Mouse (Mus musculus): ENCODE measurements around the gene Zdhhc16. TPM values are rescaled to one million over a fixed set of nuclear protein-coding genes. Genes with fewer than 3 reads are reported as not detected.
"Not testable (repeated sequence)": the region's sequence is repeated elsewhere in the genome, so short reads cannot be mapped to it uniquely, and the experiment has no call there.

The Zdhhc16 gene
- polyA plus RNA-seq, 1 experiment from 2014 or later = 47.8 TPM

- Histone ChIP-seq H3K9ac (ENCODE audit: low read length) (no peak overlapping the region), H3K4me2 (ENCODE audit: low read length) (no peak overlapping the region), H3K4me1 (ENCODE audit: control insufficient read depth in 2 of 2, insufficient read depth in 2 of 2, low read length in 2 of 2) (peaks cover 11 to 28% of the 10 kb centered on the region in 2 experiments), H3K27me3 (ENCODE audit: control insufficient read depth, insufficient read depth, low read length) (no peaks in the 10 kb centered on the region), H3K27ac (replicated peaks in 1 of 2; ENCODE audit: control insufficient read depth in 1 of 2, insufficient read depth in 1 of 2, low read depth in 2 of 2, low read length in 2 of 2) (no peak overlapping the region), H3K9me3 (ENCODE audit: control insufficient read depth, low read length) (no peaks in the 10 kb centered on the region), H3K36me3 (ENCODE audit: control insufficient read depth, insufficient read depth, low read length) (peaks cover 15% of the 10 kb centered on the region), H3K4me3 (ENCODE audit: control insufficient read depth in 1 of 2, insufficient read depth in 1 of 2, low read depth in 1 of 2, low read length in 2 of 2) (no peak overlapping the region)
- no peak for ATAC-seq (ENCODE audit: insufficient number of reproducible peaks, insufficient read depth, low FRiP score, low read depth)
- WGBS = 90% methylated on average over 2 of the region's 2 CpGs
Observed at GRCm38 (mm10) chr19:41910396-41910795, 22.9 kb upstream of the Zdhhc16 start.

GRCm38 (mm10) chr19:41911178-41912073 is 21.9 kb upstream of the Zdhhc16 start, which contains the start of gene Pgam1:
TSS of gene Pgam1 (plus strand) at chr19:41911923.
- H3K4me3 ChIP-seq (ENCODE audit: control insufficient read depth in 1 of 2, insufficient read depth in 1 of 2, low read depth in 1 of 2, low read length in 2 of 2) = peak within 1 kb of the TSS; percentile 98 to 99
- peak; percentile 93 for ATAC-seq (ENCODE audit: insufficient number of reproducible peaks, insufficient read depth, low FRiP score, low read depth)
- WGBS = 5% methylated on average over 54 of the region's 54 CpGs
- H3K4me1 ChIP-seq (ENCODE audit: control insufficient read depth in 2 of 2, insufficient read depth in 2 of 2, low read length in 2 of 2) = peaks cover 11 to 25% of the 10 kb centered on the region in 2 experiments
- H3K9ac ChIP-seq (ENCODE audit: low read length) = peak within 1 kb of the TSS; percentile 100
- no peaks in the 10 kb centered on the region for H3K27me3 ChIP-seq (ENCODE audit: control insufficient read depth, insufficient read depth, low read length)
- H3K36me3 ChIP-seq (ENCODE audit: control insufficient read depth, insufficient read depth, low read length) = peaks cover 25% of the 10 kb centered on the region
- H3K4me2 ChIP-seq (ENCODE audit: low read length) = peak within 1 kb of the TSS; percentile 77
- H3K9me3 ChIP-seq (ENCODE audit: control insufficient read depth, low read length) = no peaks in the 10 kb centered on the region
- peak within 1 kb of the TSS; percentile 97 to 98 for H3K27ac ChIP-seq (replicated peaks in 1 of 2; ENCODE audit: control insufficient read depth in 1 of 2, insufficient read depth in 1 of 2, low read depth in 2 of 2, low read length in 2 of 2)

- Histone ChIP-seq H3K36me3 (ENCODE audit: control insufficient read depth, insufficient read depth, low read length) (peaks cover 35% of the 10 kb centered on the region), H3K27ac (replicated peaks in 1 of 2; ENCODE audit: control insufficient read depth in 1 of 2, insufficient read depth in 1 of 2, low read depth in 2 of 2, low read length in 2 of 2) (peak overlapping the region; percentile 97 to 98), H3K4me3 (ENCODE audit: control insufficient read depth in 1 of 2, insufficient read depth in 1 of 2, low read depth in 1 of 2, low read length in 2 of 2) (peak overlapping the region; percentile 98 to 99), H3K27me3 (ENCODE audit: control insufficient read depth, insufficient read depth, low read length) (no peaks in the 10 kb centered on the region), H3K4me1 (ENCODE audit: control insufficient read depth in 2 of 2, insufficient read depth in 2 of 2, low read length in 2 of 2) (peaks cover 5 to 16% of the 10 kb centered on the region in 2 experiments), H3K9me3 (ENCODE audit: control insufficient read depth, low read length) (no peaks in the 10 kb centered on the region), H3K4me2 (ENCODE audit: low read length) (peak overlapping the region; percentile 77), H3K9ac (ENCODE audit: low read length) (peak overlapping the region; percentile 100)
- WGBS = 2% methylated on average over 50 of the region's 53 CpGs
- ATAC-seq (ENCODE audit: insufficient number of reproducible peaks, insufficient read depth, low FRiP score, low read depth) = peak; percentile 62
Observed at GRCm38 (mm10) chr19:41912121-41913080, 20.9 kb upstream of the Zdhhc16 start.

- peak overlapping the region; percentile 98 to 99 for H3K4me3 ChIP-seq (ENCODE audit: control insufficient read depth in 1 of 2, insufficient read depth in 1 of 2, low read depth in 1 of 2, low read length in 2 of 2)
- H3K9ac ChIP-seq (ENCODE audit: low read length) = peak overlapping the region; percentile 100
- H3K4me2 ChIP-seq (ENCODE audit: low read length) = peak overlapping the region; percentile 77
- H3K36me3 ChIP-seq (ENCODE audit: control insufficient read depth, insufficient read depth, low read length) = peaks cover 42% of the 10 kb centered on the region
- ATAC-seq (ENCODE audit: insufficient number of reproducible peaks, insufficient read depth, low FRiP score, low read depth) = no peak
- H3K27ac ChIP-seq (replicated peaks in 1 of 2; ENCODE audit: control insufficient read depth in 1 of 2, insufficient read depth in 1 of 2, low read depth in 2 of 2, low read length in 2 of 2) = peak overlapping the region in 1 of 2 experiments; percentile 97; a peak in 2 of 4 replicates
- WGBS = 23% methylated on average over 6 of the region's 6 CpGs
- no peaks in the 10 kb centered on the region for H3K27me3 ChIP-seq (ENCODE audit: control insufficient read depth, insufficient read depth, low read length)
- no peaks in the 10 kb centered on the region for H3K9me3 ChIP-seq (ENCODE audit: control insufficient read depth, low read length)
- H3K4me1 ChIP-seq (ENCODE audit: control insufficient read depth in 2 of 2, insufficient read depth in 2 of 2, low read length in 2 of 2) = peaks cover 4 to 14% of the 10 kb centered on the region in 2 experiments
Observed at GRCm38 (mm10) chr19:41913774-41914591, 19.3 kb upstream of the Zdhhc16 start.

DNA sequence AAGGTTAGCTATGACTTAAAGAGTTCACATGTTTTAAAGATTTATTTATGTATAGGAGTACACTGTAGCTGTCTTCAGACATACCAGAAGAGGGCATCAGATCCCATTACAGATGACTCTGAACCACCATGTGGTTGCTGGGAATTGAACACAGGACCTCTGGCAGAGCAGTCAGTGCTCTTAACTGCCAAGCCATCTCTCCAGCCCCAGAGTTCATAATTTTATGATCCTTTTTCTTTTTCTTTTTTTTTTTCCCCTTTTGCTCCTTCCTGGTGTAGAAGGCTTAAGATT is 18.7 kb upstream of the Zdhhc16 start:
- H3K9ac ChIP-seq (ENCODE audit: low read length); H3K27ac ChIP-seq (replicated peaks in 1 of 2; ENCODE audit: control insufficient read depth in 1 of 2, insufficient read depth in 1 of 2, low read depth in 2 of 2, low read length in 2 of 2): not testable (repeated sequence)
- peaks cover 48% of the 10 kb centered on the region for H3K36me3 ChIP-seq (ENCODE audit: control insufficient read depth, insufficient read depth, low read length)

GRCm38 (mm10) chr19:41915294-41915693 is 18.0 kb upstream of the Zdhhc16 start:
- peak overlapping the region; percentile 53 to 62; a peak in 2 of 4 replicates for H3K27ac ChIP-seq (replicated peaks in 1 of 2; ENCODE audit: control insufficient read depth in 1 of 2, insufficient read depth in 1 of 2, low read depth in 2 of 2, low read length in 2 of 2)
- peak overlapping the region; percentile 18; the same call in 1 of the 2 replicates for H3K9ac ChIP-seq (ENCODE audit: low read length)
- H3K27me3 ChIP-seq (ENCODE audit: control insufficient read depth, insufficient read depth, low read length) = no peaks in the 10 kb centered on the region
- 68% methylated on average over 3 of the region's 3 CpGs for whole genome bisulfite sequencing
- no peak for ATAC-seq (ENCODE audit: insufficient number of reproducible peaks, insufficient read depth, low FRiP score, low read depth)
- H3K36me3 ChIP-seq (ENCODE audit: control insufficient read depth, insufficient read depth, low read length) = peaks cover 54% of the 10 kb centered on the region
- H3K9me3 ChIP-seq (ENCODE audit: control insufficient read depth, low read length) = no peaks in the 10 kb centered on the region
- H3K4me3 ChIP-seq (ENCODE audit: control insufficient read depth in 1 of 2, insufficient read depth in 1 of 2, low read depth in 1 of 2, low read length in 2 of 2) = peak overlapping the region in 1 of 2 experiments; percentile 98; a peak in 2 of 4 replicates
- peak overlapping the region; percentile 77 for H3K4me2 ChIP-seq (ENCODE audit: low read length)
- peaks cover 4 to 14% of the 10 kb centered on the region in 2 experiments for H3K4me1 ChIP-seq (ENCODE audit: control insufficient read depth in 2 of 2, insufficient read depth in 2 of 2, low read length in 2 of 2)

More for the DNA sequence above, 18.7 kb upstream of the Zdhhc16 start:
- Histone ChIP-seq H3K4me3 (ENCODE audit: control insufficient read depth in 1 of 2, insufficient read depth in 1 of 2, low read depth in 1 of 2, low read length in 2 of 2) (peak overlapping the region in 1 of 2 experiments; percentile 98; a peak in 2 of 4 replicates), H3K4me1 (ENCODE audit: control insufficient read depth in 2 of 2, insufficient read depth in 2 of 2, low read length in 2 of 2) (peaks cover 4 to 14% of the 10 kb centered on the region in 2 experiments), H3K4me2 (ENCODE audit: low read length) (peak overlapping the region; percentile 77)
- H3K9me3 ChIP-seq (ENCODE audit: control insufficient read depth, low read length); ATAC-seq (ENCODE audit: insufficient number of reproducible peaks, insufficient read depth, low FRiP score, low read depth); H3K27me3 ChIP-seq (ENCODE audit: control insufficient read depth, insufficient read depth, low read length): not testable (repeated sequence)
